Mouse (Mus musculus) CH12.LX (cell line): ENCODE data around the gene Vdr. TPM values are rescaled to one million over a fixed set of nuclear protein-coding genes. Genes with fewer than 3 reads are reported as not detected.

Source experiments
- DNase-seq: peaks from one replicate; pipeline ENCODE4 v3.0.0-alpha.2; 2013; ENCODE audit errors: extremely low read depth
- H3K27ac ChIP-seq: 2 replicates; pipeline ENCODE4 v1.5.1; 2012; ENCODE audit warnings: low read depth, mild to moderate bottlenecking, control low read depth, moderate library complexity; ENCODE audit not compliant: insufficient read depth
- H3K27me3 ChIP-seq: replicated peaks from 2 replicates; pipeline ENCODE3; 2012; ENCODE audit warnings: inconsistent platforms
- H3K36me3 ChIP-seq, 2 experiments: replicated peaks in 1 of 2; 2 replicates each; pipeline versions ENCODE3 to v1.6.1; 2012; ENCODE audit warnings: inconsistent platforms in 1 of 2, low read length in 1 of 2, mild to moderate bottlenecking in 1 of 2, mixed read lengths in 1 of 2, moderate library complexity in 1 of 2; ENCODE audit not compliant: control insufficient read depth in 1 of 2, insufficient read depth in 1 of 2
- H3K4me1 ChIP-seq, 2 experiments: 2 replicates each; pipeline ENCODE4 v1.6.1; 2012; ENCODE audit warnings: inconsistent platforms in 1 of 2, moderate library complexity in 1 of 2; ENCODE audit not compliant: insufficient read depth in 2 of 2, control insufficient read depth in 1 of 2
- H3K4me2 ChIP-seq: 2 replicates; pipeline ENCODE4 v1.6.1; 2012; ENCODE audit warnings: low read depth, mild to moderate bottlenecking, control low read depth; ENCODE audit not compliant: poor library complexity, insufficient read depth, severe bottlenecking
- H3K4me3 ChIP-seq, 3 experiments: fragments of 150-350 bp in 1 of 3; sonication (generic) in 1 of 3; replicated peaks in 1 of 3; 2 replicates each; pipeline versions ENCODE3 to v1.5.1; 2011 to 2012; ENCODE audit warnings: low read depth in 2 of 3, low read length in 2 of 3, mild to moderate bottlenecking in 2 of 3, moderate library complexity in 2 of 3, control low read depth in 1 of 3, improper control_type of control experiment in 1 of 3, inconsistent platforms in 1 of 3, mixed read lengths in 1 of 3; ENCODE audit not compliant: poor library complexity in 1 of 3
- H3K79me2 ChIP-seq: replicated peaks from 2 replicates; pipeline ENCODE4 v1.6.1; 2012; ENCODE audit warnings: mild to moderate bottlenecking, moderate library complexity; ENCODE audit not compliant: control insufficient read depth, poor library complexity, insufficient read depth, severe bottlenecking; ENCODE audit errors: extremely low read depth
- H3K9ac ChIP-seq: 2 replicates; pipeline ENCODE4 v1.6.1; 2012; ENCODE audit warnings: low read depth, mild to moderate bottlenecking, control low read depth, moderate library complexity; ENCODE audit not compliant: insufficient read depth
- H3K9me3 ChIP-seq: replicated peaks from 2 replicates; pipeline ENCODE3; 2012; ENCODE audit warnings: low read length, inconsistent platforms, mixed read lengths
- BHLHE40 ChIP-seq: IDR thresholded peaks from 2 replicates; pipeline ENCODE4 v1.6.1; 2011; ENCODE audit warnings: mild to moderate bottlenecking, low read depth, low read length, improper control_type of control experiment
- CTCF ChIP-seq, 2 experiments: IDR thresholded peaks in 1 of 2; conservative IDR thresholded peaks in 1 of 2; 2 replicates each; pipeline ENCODE4 v1.5.1; 2011 to 2012; ENCODE audit warnings: low read depth in 2 of 2, low read length in 2 of 2, improper control_type of control experiment in 1 of 2, inconsistent platforms in 1 of 2, mild to moderate bottlenecking in 1 of 2, moderate library complexity in 1 of 2
- EP300 ChIP-seq: IDR thresholded peaks from 2 replicates; pipeline ENCODE4 v1.6.1; 2011; ENCODE audit warnings: low read length, improper control_type of control experiment
- ETS1 ChIP-seq: conservative IDR thresholded peaks from 2 replicates; pipeline ENCODE4 v1.6.1; 2012; ENCODE audit warnings: low read depth, mild to moderate bottlenecking, inconsistent platforms, low read length, improper control_type of control experiment, moderate library complexity
- GABPA ChIP-seq: IDR thresholded peaks from 2 replicates; pipeline ENCODE4 v1.6.1; 2012; ENCODE audit warnings: low read depth, low read length, improper control_type of control experiment, inconsistent platforms; ENCODE audit not compliant: insufficient replicate concordance
- HCFC1 ChIP-seq: IDR thresholded peaks from 2 replicates; pipeline ENCODE4 v1.6.1; 2012; ENCODE audit warnings: low read depth, mild to moderate bottlenecking, inconsistent platforms, low read length, improper control_type of control experiment
- IRF4 ChIP-seq: IDR thresholded peaks from 2 replicates; pipeline ENCODE4 v1.6.1; 2014; ENCODE audit warnings: low read depth, mild to moderate bottlenecking, inconsistent platforms, low read length, improper control_type of control experiment
- JUN ChIP-seq: IDR thresholded peaks from 2 replicates; pipeline ENCODE4 v1.6.1; 2011; ENCODE audit warnings: low read depth, mild to moderate bottlenecking, low read length, improper control_type of control experiment, moderate library complexity; ENCODE audit not compliant: insufficient read depth
- JUND ChIP-seq: conservative IDR thresholded peaks from 2 replicates; pipeline ENCODE4 v1.6.1; 2011; ENCODE audit warnings: low read depth, low read length, improper control_type of control experiment
- MAZ ChIP-seq: IDR thresholded peaks from 2 replicates; pipeline ENCODE4 v1.6.1; 2012; ENCODE audit warnings: low read depth, mild to moderate bottlenecking, inconsistent platforms, low read length, improper control_type of control experiment, moderate library complexity
- MYC ChIP-seq: IDR thresholded peaks from 2 replicates; pipeline ENCODE4 v1.6.1; 2011; ENCODE audit warnings: low read depth, mild to moderate bottlenecking, improper control_type of control experiment, low read length
- PAX5 ChIP-seq: IDR thresholded peaks from 2 replicates; pipeline ENCODE4 v1.6.1; 2012; ENCODE audit warnings: low read length, inconsistent platforms, mixed read lengths
- POLR2A ChIP-seq: IDR thresholded peaks from 2 replicates; pipeline ENCODE4 v1.6.1; 2011; ENCODE audit warnings: low read depth, mild to moderate bottlenecking, improper control_type of control experiment, low read length
- RCOR1 ChIP-seq: conservative IDR thresholded peaks from 2 replicates; pipeline ENCODE4 v1.6.1; 2012; ENCODE audit warnings: low read depth, mild to moderate bottlenecking, inconsistent platforms, low read length, improper control_type of control experiment
- SMC3 ChIP-seq: IDR thresholded peaks from 2 replicates; pipeline ENCODE4 v1.6.1; 2011; ENCODE audit warnings: low read depth, low read length, improper control_type of control experiment
- TBP ChIP-seq: conservative IDR thresholded peaks from 2 replicates; pipeline ENCODE4 v1.6.1; 2011; ENCODE audit warnings: low read depth, low read length, improper control_type of control experiment
- TCF12 ChIP-seq: IDR thresholded peaks from 2 replicates; pipeline ENCODE4 v1.6.1; 2014; ENCODE audit warnings: low read depth, mild to moderate bottlenecking, inconsistent platforms, low read length, improper control_type of control experiment
- ZKSCAN1 ChIP-seq: IDR thresholded peaks from 2 replicates; pipeline ENCODE4 v1.6.1; 2012; ENCODE audit warnings: low read depth, inconsistent platforms, low read length, improper control_type of control experiment, borderline replicate concordance
- ZMIZ1 ChIP-seq: IDR thresholded peaks from 2 replicates; pipeline ENCODE4 v1.6.1; 2012; ENCODE audit warnings: low read depth, mild to moderate bottlenecking, inconsistent platforms, low read length, improper control_type of control experiment
- ZNF384 ChIP-seq: IDR thresholded peaks from 2 replicates; pipeline ENCODE4 v1.6.1; 2012; ENCODE audit warnings: low read depth, low read length, improper control_type of control experiment, inconsistent platforms
- dilution Hi-C: fragments of 300-500 bp; cut with MboI; formaldehyde crosslinking; loops from 2 replicates; pipeline ENCODE4 v1.14.3; 2020; ENCODE audit warnings: low sequenced_read_pairs; ENCODE audit not compliant: extremely low pct_unique_long_range_greater_than_20kb, extremely low pct_ligation_motif_present
- in situ Hi-C: fragments of 300-500 bp; cut with MboI; formaldehyde crosslinking; loops from 3 replicates; pipeline ENCODE4 v1.14.3; 2019; ENCODE audit warnings: low sequenced_read_pairs, low pct_ligation_motif_present, low pct_unique_long_range_greater_than_20kb, mixed read lengths
- polyA plus RNA-seq: library from polyadenylated mRNA; unstranded; fragments of >175 nt; gene quantifications from 2 replicates; pipeline ENCODE4 v1.2.1, GENCODE M21; 2012; ENCODE audit warnings: low read depth; ENCODE audit not compliant: insufficient read length
- total RNA-seq, 2 experiments: library from RNA; depleted of rRNA; stranded (reverse); fragments of 300-350 nt in 1 of 2; fragments of >200 nt in 1 of 2; gene quantifications; 2 replicates each; pipeline ENCODE4 v1.2.3; 2012 to 2014

Vdr gene
- total and polyA plus RNA-seq, 3 experiments, result 0.52 to 1.7 (median 0.68) TPM

DNA sequence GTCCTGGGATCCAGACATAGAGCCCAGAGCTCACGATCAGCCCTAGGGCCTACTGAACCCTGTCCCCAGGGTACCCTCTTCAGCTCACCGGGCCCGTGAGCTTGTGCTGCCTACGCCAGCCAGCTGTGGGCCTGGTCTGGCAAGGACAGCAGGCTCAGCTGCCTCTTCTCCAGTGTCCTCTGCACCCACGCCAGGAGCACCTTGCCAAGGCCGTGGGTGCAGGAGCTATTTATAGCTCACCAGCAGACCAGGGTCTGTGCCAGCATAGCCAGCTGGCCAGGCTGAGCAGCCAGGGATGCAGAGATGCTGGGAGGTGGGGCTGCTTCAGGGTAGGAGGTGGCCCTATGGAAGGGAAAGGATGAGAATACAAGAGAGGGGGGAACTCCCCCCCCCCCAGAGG lies 98.3 kb downstream of the Vdr start:
- no peak overlapping the region for H3K4me3 ChIP-seq
- H3K4me1 ChIP-seq, result peaks cover 16 to 54% of the 10 kb centered on the region in 2 experiments
- no peaks in the 10 kb centered on the region for H3K27me3 ChIP-seq
- H3K36me3 ChIP-seq, result peaks cover 54 to 95% of the 10 kb centered on the region in 2 experiments
- H3K9me3 ChIP-seq, result no peaks in the 10 kb centered on the region
- no peak overlapping the region for H3K9ac ChIP-seq
- TF ChIP-seq JUND (no peak), MYC (no peak)
- peaks cover 2% of the 10 kb centered on the region; the same call in 1 of the 2 replicates for H3K79me2 ChIP-seq
- DNase-seq, result no peak
- no peak overlapping the region for H3K27ac ChIP-seq
- in situ Hi-C loops (no loop called here), dilution Hi-C loops (no loop called here)
- no peak overlapping the region for H3K4me2 ChIP-seq

DNA sequence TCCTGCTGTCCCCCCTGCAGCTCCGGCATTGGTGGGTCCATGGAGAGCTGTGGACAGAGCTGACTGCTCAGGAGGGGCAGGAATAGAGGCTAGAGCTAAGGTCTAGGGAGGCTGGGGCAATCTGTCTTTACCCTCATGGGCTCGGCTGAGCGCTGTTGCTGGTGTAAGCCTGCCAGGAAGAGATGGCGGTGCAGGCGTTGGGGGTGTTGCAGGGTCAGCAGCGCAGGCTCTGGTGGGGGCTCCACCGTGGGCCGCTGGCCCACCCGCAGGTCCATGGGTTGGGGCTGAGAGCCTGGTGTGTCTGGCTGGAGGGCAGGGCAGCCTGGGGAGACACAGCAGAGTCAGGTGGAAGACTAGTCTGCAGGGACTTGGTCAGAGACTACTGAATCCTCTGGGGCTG lies 99.1 kb downstream of the Vdr start:
- Histone ChIP-seq H3K4me3 (no peak overlapping the region), H3K36me3 (peaks cover 61 to 100% of the 10 kb centered on the region in 2 experiments), H3K27ac (no peak overlapping the region), H3K79me2 (peaks cover 2% of the 10 kb centered on the region; the same call in 1 of the 2 replicates), H3K27me3 (no peaks in the 10 kb centered on the region), H3K4me2 (no peak overlapping the region), H3K4me1 (peaks cover 11 to 46% of the 10 kb centered on the region in 2 experiments; a peak in 3 of 4 replicates), H3K9me3 (no peaks in the 10 kb centered on the region), H3K9ac (no peak overlapping the region)
- dilution Hi-C loops, result no loop called here
- DNase-seq, result no peak
- in situ Hi-C loops, result no loop called here
- TF ChIP-seq SMC3 (no peak), POLR2A (no peak), ZMIZ1 (no peak), PAX5 (no peak)

DNA sequence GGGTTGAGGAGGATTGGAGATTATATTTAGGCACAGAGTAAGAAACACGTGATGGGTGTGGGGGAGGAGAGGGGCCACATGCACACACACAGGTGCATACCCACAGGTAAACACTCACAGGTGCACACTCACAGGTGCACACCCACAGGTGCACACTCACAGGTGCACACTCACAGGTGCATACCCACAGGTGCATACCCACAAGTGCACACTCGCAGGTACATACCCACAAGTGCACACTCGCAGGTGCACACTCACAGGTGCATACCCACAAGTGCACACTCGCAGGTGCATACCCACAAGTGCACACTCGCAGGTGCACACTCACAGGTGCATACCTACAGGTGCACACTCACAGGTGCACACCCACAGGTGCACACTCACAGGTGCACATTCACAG lies 100.0 kb downstream of the Vdr start:
- no peak for DNase-seq
- dilution Hi-C loops (no loop called here), in situ Hi-C loops (no loop called here)

DNA sequence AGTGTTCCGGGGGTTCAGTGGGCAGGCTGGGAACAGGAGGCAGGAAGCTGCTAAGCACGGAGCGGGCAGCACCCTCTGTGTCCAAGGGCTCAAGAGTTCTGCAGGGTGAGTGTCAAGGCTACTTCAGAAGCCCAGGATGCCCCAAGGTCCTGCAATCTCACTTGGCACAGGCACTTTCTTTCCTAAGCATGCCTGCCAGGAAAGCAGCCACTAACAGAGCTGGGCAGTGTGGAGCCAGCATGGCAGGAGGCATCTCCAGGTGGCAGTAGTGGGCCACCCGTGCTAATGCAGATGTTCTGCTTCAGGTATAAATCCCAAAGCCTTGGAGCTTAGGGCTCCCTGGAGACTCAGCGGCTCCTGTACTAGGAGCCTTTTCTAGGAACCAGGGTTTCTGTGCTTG lies 100.5 kb downstream of the Vdr start:
- Histone ChIP-seq H3K4me2 (no peak overlapping the region), H3K36me3 (peaks cover 64 to 95% of the 10 kb centered on the region in 2 experiments)
- in situ Hi-C loops, result no loop called here
- TF ChIP-seq MAZ (no peak), CTCF (conservative IDR thresholded peaks at IDR 0.05 in 1 of 2, IDR thresholded peaks at IDR 0.05 in 1 of 2; ENCODE audit: low read depth in 2 of 2, low read length in 2 of 2) (peak in 1 of 2 experiments; percentile 76; a peak in 2 of 4 replicates), TCF12 (no peak), HCFC1 (no peak), JUN (no peak), IRF4 (no peak), SMC3 (peak; percentile 88), EP300 (no peak), ZNF384 (no peak), RCOR1 (no peak), MYC (no peak), POLR2A (no peak), GABPA (no peak), ETS1 (no peak), ZKSCAN1 (no peak)

More for the DNA sequence above, 100.0 kb downstream of the Vdr start:
- Histone ChIP-seq H3K9ac (no peak overlapping the region), H3K9me3 (no peaks in the 10 kb centered on the region), H3K27me3 (no peaks in the 10 kb centered on the region), H3K4me3 (peak overlapping the region in 1 of 3 experiments; percentile 15), H3K36me3 (peaks cover 64 to 97% of the 10 kb centered on the region in 2 experiments), H3K4me2 (no peak overlapping the region), H3K27ac (no peak overlapping the region), H3K4me1 (peaks cover 8 to 37% of the 10 kb centered on the region in 2 experiments; a peak in 3 of 4 replicates), H3K79me2 (peaks cover 2% of the 10 kb centered on the region; the same call in 1 of the 2 replicates)
- no peak for TF ChIP-seq TBP
- TF ChIP-seq BHLHE40, result no peak
- TF ChIP-seq TCF12, result peak; percentile 51; the same call in 1 of the 2 replicates

More for the DNA sequence above, 100.5 kb downstream of the Vdr start:
- peaks cover 6 to 35% of the 10 kb centered on the region in 2 experiments; a peak in 3 of 4 replicates for H3K4me1 ChIP-seq
- no peak overlapping the region for H3K27ac ChIP-seq
- dilution Hi-C loops, result no loop called here
- H3K27me3 ChIP-seq, result no peaks in the 10 kb centered on the region
- H3K9ac ChIP-seq, result no peak overlapping the region
- no peaks in the 10 kb centered on the region for H3K9me3 ChIP-seq
- peaks cover 2% of the 10 kb centered on the region; the same call in 1 of the 2 replicates for H3K79me2 ChIP-seq
- H3K4me3 ChIP-seq, result no peak overlapping the region
- no peak for DNase-seq
